Mouse (Mus musculus): Measurements from ENCODE around the gene Wdr74. TPM values are rescaled to one million over a fixed set of nuclear protein-coding genes. Genes with fewer than 3 reads are reported as not detected.

The Wdr74 gene
- polyA plus RNA-seq, 1 experiment from 2014 or later: 71.3 TPM

DNA sequence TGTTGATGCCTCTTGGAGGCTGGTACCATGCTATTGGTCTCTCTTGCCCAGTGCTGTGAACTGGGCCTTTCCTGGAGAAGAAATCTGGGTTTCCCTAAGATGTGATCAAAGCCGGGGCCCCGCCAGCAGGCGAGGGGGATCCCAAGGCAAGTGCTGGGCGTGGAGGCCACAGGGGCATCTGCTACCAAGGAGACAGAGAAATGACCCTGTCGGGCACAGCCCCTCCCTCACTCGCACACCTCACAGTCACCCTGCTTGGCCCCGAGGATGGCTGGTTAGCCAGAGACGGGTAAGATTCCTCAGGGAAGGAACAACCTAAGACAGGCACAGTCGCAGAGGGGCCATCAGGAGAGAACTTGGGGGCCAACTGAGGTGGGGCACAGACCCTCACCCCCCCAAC lies 29.9 kb downstream of the Wdr74 start:
- Histone ChIP-seq H3K27me3 (ENCODE audit: insufficient read depth, low read length) (no peaks in the 10 kb centered on the region), H3K27ac (no peak overlapping the region), H3K4me1 (replicated peaks; ENCODE audit: insufficient read depth, low read length) (no peaks in the 10 kb centered on the region), H3K9ac (ENCODE audit: low read depth, low read length) (no peak overlapping the region), H3K4me2 (ENCODE audit: low read length) (no peak overlapping the region), H3K36me3 (ENCODE audit: insufficient read depth, low read length) (peaks cover 71% of the 10 kb centered on the region), H3K4me3 (replicated peaks; ENCODE audit: low read depth, low read length) (no peak overlapping the region), H3K9me3 (replicated peaks; ENCODE audit: low read length) (no peaks in the 10 kb centered on the region)
- TF ChIP-seq CTCF (IDR thresholded peaks at IDR 0.05; ENCODE audit: low read depth): no peak
- no peak for DNase-seq (ENCODE audit: low spot score)
- no peak for ATAC-seq (replicated peaks; ENCODE audit: low FRiP score, low read depth)
- 99% methylated on average over 9 of the region's 9 CpGs for WGBS

DNA sequence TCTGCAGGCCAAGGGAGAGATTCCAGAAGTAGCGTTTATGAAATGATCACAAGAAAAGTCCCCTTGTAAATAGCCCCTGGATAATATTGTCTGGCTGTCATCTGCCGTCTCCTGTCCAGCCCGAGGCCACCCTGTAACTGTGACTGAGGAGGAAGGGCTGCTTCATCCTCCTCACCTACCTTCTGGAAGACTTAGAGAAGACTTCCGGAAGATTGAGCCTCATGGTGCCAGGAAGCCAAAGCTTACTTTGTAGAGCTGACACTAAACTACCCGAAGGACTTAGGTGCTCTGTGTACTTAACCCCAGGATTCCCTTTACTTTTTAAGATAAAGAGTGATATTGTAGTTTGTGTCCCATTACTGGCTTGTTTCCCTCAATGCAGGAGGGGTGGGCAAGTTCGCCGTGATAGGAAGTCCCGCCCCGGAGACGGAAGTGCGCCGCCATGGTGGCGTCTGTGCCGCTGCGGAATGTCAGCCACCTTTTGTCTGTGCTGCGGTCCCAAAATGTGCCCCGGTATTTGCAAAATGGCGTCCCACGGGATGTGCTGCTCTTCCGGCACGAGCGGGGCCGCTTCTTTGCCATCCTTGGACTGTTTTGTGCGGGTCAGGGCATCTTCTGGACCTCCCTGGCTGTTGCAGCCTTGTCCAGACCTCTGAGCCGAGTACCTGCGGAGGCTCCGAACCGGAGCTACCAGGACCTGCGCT lies 35.1 kb downstream of the Wdr74 start, which contains the start of gene Tmem223:
Tmem223 (plus strand) TSS at position 430 of the 704 bp plus-strand sequence.
- H3K9ac ChIP-seq (ENCODE audit: low read depth, low read length): peak within 1 kb of the TSS; percentile 94
- peak; percentile 90 for DNase-seq (ENCODE audit: low spot score)
- TF ChIP-seq CTCF (IDR thresholded peaks at IDR 0.05; ENCODE audit: low read depth): peak; percentile 12; the same call in 1 of the 2 replicates
- peak within 1 kb of the TSS; percentile 71 for H3K4me3 ChIP-seq (replicated peaks; ENCODE audit: low read depth, low read length)
- WGBS: 24% methylated on average over 29 of the region's 29 CpGs
- H3K36me3 ChIP-seq (ENCODE audit: insufficient read depth, low read length): peaks cover 38% of the 10 kb centered on the region
- H3K27me3 ChIP-seq (ENCODE audit: insufficient read depth, low read length): no peaks in the 10 kb centered on the region
- peak within 1 kb of the TSS; percentile 87 for H3K27ac ChIP-seq
- peaks cover 14% of the 10 kb centered on the region; the same call in 1 of the 2 replicates for H3K4me1 ChIP-seq (replicated peaks; ENCODE audit: insufficient read depth, low read length)
- no peaks in the 10 kb centered on the region for H3K9me3 ChIP-seq (replicated peaks; ENCODE audit: low read length)
- ATAC-seq (replicated peaks; ENCODE audit: low FRiP score, low read depth): peak; percentile 35
- peak within 1 kb of the TSS; percentile 74 for H3K4me2 ChIP-seq (ENCODE audit: low read length)

DNA sequence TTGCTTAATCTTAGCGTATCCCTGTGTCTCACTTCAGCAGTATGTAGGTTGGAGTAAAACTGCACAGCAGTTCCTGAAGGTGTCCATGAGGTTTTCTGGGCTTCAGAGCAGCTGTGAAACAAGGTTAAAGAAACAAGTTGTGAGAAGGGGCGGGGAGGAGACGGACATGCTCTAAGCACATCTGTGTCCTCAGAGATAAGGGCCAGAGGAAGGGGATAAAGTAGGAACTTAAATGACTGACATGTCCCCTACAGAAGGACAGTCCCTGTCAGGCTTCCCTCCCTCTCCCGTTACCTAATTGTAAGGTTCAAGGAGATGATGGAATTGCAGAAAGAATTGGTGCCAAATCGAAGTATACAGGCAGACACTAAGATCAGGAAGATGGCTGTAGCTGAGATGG lies 37.4 kb downstream of the Wdr74 start:
- DNase-seq (ENCODE audit: low spot score): no peak
- no peak for TF ChIP-seq CTCF (IDR thresholded peaks at IDR 0.05; ENCODE audit: low read depth)
- H3K4me2 ChIP-seq (ENCODE audit: low read length): peak overlapping the region; percentile 93
- H3K4me3 ChIP-seq (replicated peaks; ENCODE audit: low read depth, low read length): peak overlapping the region; percentile 73; the same call in 1 of the 2 replicates
- ATAC-seq (replicated peaks; ENCODE audit: low FRiP score, low read depth): no peak
- H3K36me3 ChIP-seq (ENCODE audit: insufficient read depth, low read length): peaks cover 17% of the 10 kb centered on the region
- peak overlapping the region; percentile 97; the same call in 1 of the 2 replicates for H3K27ac ChIP-seq
- peaks cover 14% of the 10 kb centered on the region; the same call in 1 of the 2 replicates for H3K4me1 ChIP-seq (replicated peaks; ENCODE audit: insufficient read depth, low read length)
- no peaks in the 10 kb centered on the region for H3K27me3 ChIP-seq (ENCODE audit: insufficient read depth, low read length)
- WGBS: 74% methylated on average over 5 of the region's 5 CpGs
- H3K9ac ChIP-seq (ENCODE audit: low read depth, low read length): peak overlapping the region; percentile 94; the same call in 1 of the 2 replicates
- H3K9me3 ChIP-seq (replicated peaks; ENCODE audit: low read length): no peaks in the 10 kb centered on the region

DNA sequence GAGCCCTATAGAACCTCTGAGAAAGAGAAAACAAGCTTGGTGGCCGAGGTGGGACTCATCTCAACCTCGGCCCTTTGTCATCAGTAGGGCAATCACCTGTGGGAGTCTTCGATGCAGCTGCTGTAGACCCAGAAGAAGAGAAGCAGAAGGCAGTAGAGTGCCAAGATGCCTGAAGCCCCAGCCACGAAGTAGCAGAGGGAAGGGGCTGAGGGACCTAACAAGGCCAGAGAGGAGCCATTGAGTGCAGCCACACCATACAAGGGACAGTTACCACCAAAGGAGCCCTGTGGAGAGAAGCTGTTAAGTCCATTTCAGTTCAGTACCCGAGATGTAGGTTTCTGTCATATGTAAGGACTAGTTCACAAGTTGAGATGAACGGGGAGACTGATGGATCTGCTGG lies 37.8 kb downstream of the Wdr74 start:
- Histone ChIP-seq H3K4me1 (replicated peaks; ENCODE audit: insufficient read depth, low read length) (peaks cover 14% of the 10 kb centered on the region; the same call in 1 of the 2 replicates), H3K9me3 (replicated peaks; ENCODE audit: low read length) (no peaks in the 10 kb centered on the region), H3K36me3 (ENCODE audit: insufficient read depth, low read length) (peaks cover 17% of the 10 kb centered on the region), H3K27ac (peak overlapping the region; percentile 97; the same call in 1 of the 2 replicates), H3K4me2 (ENCODE audit: low read length) (peak overlapping the region; percentile 93), H3K27me3 (ENCODE audit: insufficient read depth, low read length) (no peaks in the 10 kb centered on the region), H3K9ac (ENCODE audit: low read depth, low read length) (peak overlapping the region; percentile 94; the same call in 1 of the 2 replicates), H3K4me3 (replicated peaks; ENCODE audit: low read depth, low read length) (peak overlapping the region; percentile 73)
- ATAC-seq (replicated peaks; ENCODE audit: low FRiP score, low read depth) (no peak), DNase-seq (ENCODE audit: low spot score) (no peak)
- 46% methylated on average over 6 of the region's 6 CpGs for WGBS
- TF ChIP-seq CTCF (IDR thresholded peaks at IDR 0.05; ENCODE audit: low read depth): no peak

DNA sequence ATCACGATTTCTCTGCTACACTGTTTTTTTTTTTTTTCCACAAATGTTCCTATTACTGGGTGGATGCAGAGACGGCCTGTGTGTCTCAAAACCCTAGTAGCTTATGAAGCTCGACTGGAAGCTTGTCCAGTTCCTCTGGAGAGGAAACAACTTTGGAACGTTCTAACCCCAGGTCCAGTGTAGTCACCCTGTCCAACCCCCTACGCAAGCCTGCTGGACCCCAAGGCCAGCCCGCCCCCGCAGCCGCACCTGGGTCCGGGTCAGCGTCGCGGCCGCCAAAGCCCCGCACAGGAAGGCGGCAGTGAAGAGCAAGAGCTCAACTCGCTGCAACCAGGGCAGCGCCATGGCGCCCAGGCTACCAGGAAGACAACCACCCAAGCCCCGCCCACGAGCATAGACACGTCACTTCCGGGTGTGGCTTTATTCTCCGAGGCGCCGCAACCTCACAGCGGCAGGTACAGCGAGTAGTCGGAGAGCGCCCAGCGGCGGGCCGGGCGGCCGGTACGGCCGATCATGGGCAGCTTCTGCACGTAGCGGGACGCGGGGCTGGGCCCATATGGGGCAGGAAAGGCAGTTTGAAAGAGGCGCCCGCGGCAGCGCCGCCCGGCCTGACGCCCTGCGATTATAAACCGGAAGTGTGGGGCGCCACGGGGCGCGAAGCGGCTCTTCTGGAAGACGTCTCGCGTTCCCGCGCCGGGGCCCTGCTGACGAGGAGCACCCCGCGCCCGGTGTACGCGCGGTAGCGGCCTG lies 38.6 kb downstream of the Wdr74 start, which contains the start of gene Tmem179b:
Tmem179b (minus strand) TSS at position 382 of the 750 bp plus-strand sequence.
- Histone ChIP-seq H3K36me3 (ENCODE audit: insufficient read depth, low read length) (peaks cover 13% of the 10 kb centered on the region), H3K4me2 (ENCODE audit: low read length) (peak within 1 kb of the TSS; percentile 93), H3K9me3 (replicated peaks; ENCODE audit: low read length) (no peaks in the 10 kb centered on the region), H3K4me3 (replicated peaks; ENCODE audit: low read depth, low read length) (peak within 1 kb of the TSS; percentile 73), H3K27me3 (ENCODE audit: insufficient read depth, low read length) (no peaks in the 10 kb centered on the region), H3K9ac (ENCODE audit: low read depth, low read length) (peak within 1 kb of the TSS; percentile 94), H3K27ac (peak within 1 kb of the TSS; percentile 97), H3K4me1 (replicated peaks; ENCODE audit: insufficient read depth, low read length) (peaks cover 14% of the 10 kb centered on the region; the same call in 1 of the 2 replicates)
- ATAC-seq (replicated peaks; ENCODE audit: low FRiP score, low read depth) (peak; percentile 86), DNase-seq (ENCODE audit: low spot score) (peak; percentile 96)
- 0 out of 2 replicates have a peak, but pooled peaks have one; percentile 8 for TF ChIP-seq CTCF (IDR thresholded peaks at IDR 0.05; ENCODE audit: low read depth)
- whole genome bisulfite sequencing: under 1% methylated on average over 65 of the region's 68 CpGs

DNA sequence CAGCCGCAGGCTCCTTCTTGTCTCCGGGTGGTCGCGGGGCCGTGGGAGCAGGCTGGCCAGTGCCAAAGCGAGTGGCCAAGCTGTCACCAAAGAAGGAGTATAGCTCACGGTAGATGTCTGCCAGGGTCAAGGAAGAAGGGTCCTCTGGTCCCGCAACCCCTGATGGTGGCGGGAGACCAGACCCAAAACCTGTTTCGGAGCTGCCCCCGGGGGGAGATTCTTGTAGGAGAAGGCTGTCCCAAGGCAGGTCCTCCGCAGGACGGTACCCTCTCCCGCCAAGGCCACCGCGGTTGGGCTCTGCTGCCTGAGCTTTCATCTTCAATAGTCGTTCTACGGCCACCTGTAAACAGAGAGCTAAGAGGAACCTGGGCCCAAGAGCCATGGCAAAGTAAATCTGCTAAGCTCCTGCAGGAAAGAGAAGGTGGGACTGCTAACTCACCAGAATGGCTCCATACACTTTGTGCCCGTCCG lies 39.4 kb downstream of the Wdr74 start:
- peak overlapping the region; percentile 73 for H3K4me3 ChIP-seq (replicated peaks; ENCODE audit: low read depth, low read length)
- H3K36me3 ChIP-seq (ENCODE audit: insufficient read depth, low read length): peaks cover 11% of the 10 kb centered on the region
- peaks cover 14% of the 10 kb centered on the region; the same call in 1 of the 2 replicates for H3K4me1 ChIP-seq (replicated peaks; ENCODE audit: insufficient read depth, low read length)
- peak overlapping the region; percentile 97 for H3K27ac ChIP-seq
- H3K27me3 ChIP-seq (ENCODE audit: insufficient read depth, low read length): no peaks in the 10 kb centered on the region
- peak overlapping the region; percentile 93 for H3K4me2 ChIP-seq (ENCODE audit: low read length)
- DNase-seq (ENCODE audit: low spot score) (peak; percentile 30), ATAC-seq (replicated peaks; ENCODE audit: low FRiP score, low read depth) (no peak; the same call in 1 of the 2 replicates)
- WGBS: 2% methylated on average over 20 of the region's 20 CpGs
- no peaks in the 10 kb centered on the region for H3K9me3 ChIP-seq (replicated peaks; ENCODE audit: low read length)
- no peak for TF ChIP-seq CTCF (IDR thresholded peaks at IDR 0.05; ENCODE audit: low read depth)
- H3K9ac ChIP-seq (ENCODE audit: low read depth, low read length): peak overlapping the region; percentile 94

Data from kidney, postnatal 0 days (tissue).